Mouse (Mus musculus) inflammation-experienced regulatory T-cells, adult 16 weeks (primary cell): ENCODE results near the gene Ces3b. TPM values are rescaled to one million over a fixed set of nuclear protein-coding genes. Genes with fewer than 3 reads are reported as not detected.

ENCODE experiments used
- polyA plus RNA-seq: library from polyadenylated mRNA; unstranded; fragments of 100-300 nt; shearing (Covaris generic); gene quantifications from one replicate; pipeline ENCODE4 v1.2.1, GENCODE M21; 2017

Ces3b gene
- not detected for polyA plus RNA-seq

GRCm38 (mm10) chr8:105083449-105084050 lies at the start of gene Ces3b:
Gene Ces3b, plus strand, starts transcription at chr8:105083753.

DNA sequence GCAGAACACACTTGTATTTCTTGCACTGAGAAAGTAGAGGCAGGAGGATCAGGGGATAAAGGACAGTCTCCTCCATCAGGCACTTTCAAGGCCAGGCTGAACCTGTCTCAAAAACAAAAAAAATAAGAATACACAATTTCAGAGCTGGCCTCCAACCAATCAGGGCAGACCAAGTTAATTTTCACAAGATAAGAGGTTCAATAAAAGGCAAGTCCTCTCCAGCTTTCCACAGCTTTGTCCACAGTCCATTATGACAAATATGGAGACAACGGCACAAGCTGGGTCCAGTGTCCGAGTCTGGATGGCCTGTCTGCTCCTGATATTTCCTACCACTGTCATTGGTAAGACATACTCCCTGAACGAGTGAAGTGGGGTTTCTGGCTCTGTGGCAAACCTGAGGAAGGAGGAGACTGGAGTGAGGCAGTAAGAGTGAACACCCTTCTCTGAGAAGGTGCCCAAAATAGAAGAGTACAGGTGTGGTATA lies 35.1 kb upstream of the Ces3b start, which contains the start of gene Ces3a:
TSS of gene Ces3a (plus strand) at position 231 of the 484 bp plus-strand sequence.

DNA sequence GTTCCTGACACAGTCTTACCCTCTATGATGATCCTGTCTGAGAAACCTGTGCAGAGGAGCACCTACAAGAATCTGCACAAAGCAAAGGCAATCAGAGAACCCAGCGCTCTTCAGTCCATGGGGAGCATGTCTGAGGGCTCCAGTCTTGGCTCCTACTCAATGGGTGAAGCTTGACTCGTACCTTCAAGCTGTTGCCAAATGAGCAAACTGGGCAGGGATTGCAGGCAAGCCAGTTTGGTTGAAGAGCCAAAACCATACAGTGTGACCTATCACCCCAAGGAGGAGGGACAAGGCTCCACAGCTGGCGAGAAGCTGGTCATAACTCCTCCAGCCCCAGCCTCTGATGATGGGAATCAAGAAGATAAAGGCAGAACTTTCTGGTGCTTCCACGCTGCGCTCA lies 48.0 kb downstream of the Ces3b start, which contains the start of gene Ces4a:
TSS of gene Ces4a (plus strand) at position 292 of the 400 bp plus-strand sequence.

Other genes starting within 250 kb of the Ces3b start
- 53.5 TPM for gene Ces2c, start 236.7 kb upstream of the Ces3b start, polyA plus RNA-seq
- gene Ces2e, start 157.5 kb upstream of the Ces3b start, polyA plus RNA-seq, result not detected
- gene Ces2f, start 136.4 kb upstream of the Ces3b start, polyA plus RNA-seq, result not detected
- not detected for gene Ces2g, start 122.0 kb upstream of the Ces3b start, polyA plus RNA-seq
- gene Ces2h, start 82.9 kb upstream of the Ces3b start, polyA plus RNA-seq, result not detected
- not detected for gene Ces3a, start 35.2 kb upstream of the Ces3b start, polyA plus RNA-seq
- not detected for gene Ces4a, start 48.0 kb downstream of the Ces3b start, polyA plus RNA-seq
- gene Cbfb, start 86.9 kb downstream of the Ces3b start, polyA plus RNA-seq, result 31.8 TPM
- 36.3 TPM for gene D230025D16Rik, start 141.4 kb downstream of the Ces3b start, polyA plus RNA-seq
- 1.9 TPM for gene B3gnt9, start 171.4 kb downstream of the Ces3b start, polyA plus RNA-seq
- gene Tradd, start 180.9 kb downstream of the Ces3b start, polyA plus RNA-seq, result 60.2 TPM
- gene Fbxl8, start 180.9 kb downstream of the Ces3b start, polyA plus RNA-seq, result 27.8 TPM
- gene Hsf4, start 186.0 kb downstream of the Ces3b start, polyA plus RNA-seq, result 0.38 TPM
- not detected for gene Nol3, start 192.4 kb downstream of the Ces3b start, polyA plus RNA-seq
- 1.8 TPM for gene 4931428F04Rik, start 206.1 kb downstream of the Ces3b start, polyA plus RNA-seq
- 2.5 TPM for gene Exoc3l, start 212.3 kb downstream of the Ces3b start, polyA plus RNA-seq
- 92.2 TPM for gene E2f4, start 213.9 kb downstream of the Ces3b start, polyA plus RNA-seq
- gene Elmo3, start 221.8 kb downstream of the Ces3b start, polyA plus RNA-seq, result 12.2 TPM
- gene Lrrc29, start 242.5 kb downstream of the Ces3b start, polyA plus RNA-seq, result 3.6 TPM
- gene Tmem208, start 242.6 kb downstream of the Ces3b start, polyA plus RNA-seq, result 134 TPM